Mouse (Mus musculus) erythroblast, adult 5-6 weeks (primary cell): Measurements from ENCODE around the gene Psme2b. TPM values are rescaled to one million over a fixed set of nuclear protein-coding genes. Genes with fewer than 3 reads are reported as not detected.
"Not testable (repeated sequence)": the region's sequence is repeated elsewhere in the genome, so short reads cannot be mapped to it uniquely, and the experiment has no call there.

Experiments
- ATAC-seq: replicated peaks from 2 replicates; pipeline ENCODE4 v1.8.0; 2016; ENCODE audit warnings: moderate number of reproducible peaks, mild to moderate bottlenecking, moderate TSS enrichment, inconsistent platforms; ENCODE audit not compliant: poor library complexity, low FRiP score, severe bottlenecking
- total RNA-seq, 2 experiments: library from RNA; stranded (forward) in 1 of 2; stranded (reverse) in 1 of 2; fragments of 150-400 nt in 1 of 2; fragments of 200-764, 138-1000 nt in 1 of 2; gene quantifications; 2 replicates each; pipeline versions ENCODE4 v1.2.3 to v1.2.4; 2015 to 2017; ENCODE audit warnings: low replicate concordance in 2 of 2

The Psme2b gene
- total RNA-seq, 2 experiments from 2014 or later = 1.4 to 20.2 TPM

DNA sequence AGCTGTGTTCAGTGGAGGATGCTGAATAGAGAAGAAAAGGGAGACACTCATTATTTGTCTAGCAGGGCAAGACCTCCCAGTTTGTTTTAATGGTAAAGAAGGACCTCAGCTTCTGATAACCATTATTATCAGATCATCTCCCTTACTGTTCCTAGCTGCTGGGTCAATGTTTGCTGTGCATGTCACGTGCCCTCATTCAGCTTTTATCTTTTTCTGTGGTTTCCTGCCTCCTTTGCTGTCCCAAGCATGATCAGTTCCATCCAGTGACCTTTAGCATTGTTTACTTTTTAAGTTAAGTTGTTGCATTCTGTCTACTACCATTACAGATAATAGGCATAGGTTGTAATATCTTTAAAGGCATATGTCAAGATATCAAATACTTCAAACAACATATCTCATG lies 37.5 kb downstream of the Psme2b start:
- no peak for ATAC-seq

DNA sequence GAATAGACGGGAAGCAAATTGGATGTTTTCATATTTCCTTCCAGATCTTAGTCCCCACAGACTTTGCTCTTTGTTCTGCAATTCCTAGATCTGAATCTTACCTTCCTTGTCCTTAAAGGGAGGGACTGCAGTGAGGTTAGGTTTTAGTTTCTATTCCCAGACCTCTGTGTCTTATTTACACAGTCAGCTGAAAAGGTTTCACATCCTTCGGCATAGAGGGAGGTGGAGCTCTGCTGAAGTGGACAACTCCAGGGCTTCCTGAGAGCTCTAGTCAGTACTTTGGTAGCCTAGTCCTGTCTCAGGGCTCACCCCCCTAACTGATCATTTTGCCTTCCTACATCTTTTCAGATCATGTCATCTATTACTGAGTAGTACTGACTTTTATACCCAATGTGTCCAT lies 44.0 kb downstream of the Psme2b start, which contains the start of gene Gm5431:
Gm5431 (minus strand) TSS at position 194 of the 400 bp plus-strand sequence.
- no peak for ATAC-seq

DNA sequence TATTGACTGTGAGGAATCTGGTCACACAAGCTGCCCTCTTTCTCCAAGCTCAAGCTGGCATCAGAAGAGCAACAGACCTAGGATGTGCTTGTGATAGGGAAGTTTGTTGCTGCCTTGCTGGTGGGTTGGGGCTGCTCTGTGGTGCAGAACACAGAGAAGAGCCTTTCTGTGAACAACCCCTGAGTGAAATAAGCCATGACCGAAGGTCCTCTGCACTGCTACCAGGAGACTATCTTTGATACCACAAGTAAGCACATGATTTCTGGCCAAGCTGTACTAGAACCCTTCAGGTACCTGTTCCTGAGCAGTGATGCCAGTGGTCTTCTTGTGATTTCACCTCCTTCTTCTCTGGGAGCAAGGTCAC lies 44.4 kb downstream of the Psme2b start:
- not testable (repeated sequence) for ATAC-seq

- ATAC-seq = not testable (repeated sequence)
Measured at GRCm38 (mm10) chr11:48900654-48901566, 45.1 kb downstream of the Psme2b start.

DNA sequence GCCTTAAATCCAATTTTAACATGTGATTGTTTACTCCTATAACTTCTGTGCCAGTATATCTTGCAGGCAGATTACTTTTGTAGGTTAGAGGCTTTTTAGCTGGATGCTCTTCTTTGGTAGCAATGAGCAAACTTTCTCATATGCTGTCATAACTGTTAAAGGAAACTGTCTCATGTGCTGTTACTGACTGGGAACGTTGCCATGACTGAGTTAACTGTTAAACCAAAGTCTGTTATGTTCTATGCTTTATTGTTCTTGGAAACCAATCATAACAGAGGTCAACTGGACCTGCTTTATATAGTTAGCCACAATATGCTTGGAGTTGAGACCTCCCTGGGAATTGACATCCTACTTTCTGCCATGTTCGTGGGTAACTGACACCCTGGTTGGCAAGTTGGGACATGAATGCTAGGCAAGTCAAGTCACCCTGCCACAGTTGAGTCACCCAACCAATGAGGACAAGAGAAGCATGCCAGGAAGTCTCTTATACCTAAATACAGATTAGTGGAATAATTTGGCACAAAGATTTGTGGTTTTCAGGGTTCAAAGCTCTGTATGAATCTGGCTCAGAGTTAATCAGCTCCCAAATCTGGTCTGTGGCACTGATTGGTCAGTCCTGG lies 47.1 kb downstream of the Psme2b start:
- ATAC-seq = no peak

Other genes with a start within 250 kb of the Psme2b start
- 613 and 630 TPM in 2 replicates for gene Rack1, start 145.9 kb downstream of the Psme2b start, total RNA-seq (2015; ENCODE audit: low replicate concordance)
- 242 and 301 TPM in 2 replicates for gene Rack1, start 145.9 kb downstream of the Psme2b start, total RNA-seq (2017; ENCODE audit: low replicate concordance)
- 3.3 and 12.7 TPM in 2 replicates for gene Trim41, start 128.8 kb downstream of the Psme2b start, total RNA-seq (2015; ENCODE audit: low replicate concordance)
- 17.6 and 19.5 TPM in 2 replicates for gene Trim41, start 128.8 kb downstream of the Psme2b start, total RNA-seq (2017; ENCODE audit: low replicate concordance)
- gene Trim7, start 120.0 kb downstream of the Psme2b start, total RNA-seq (2015; ENCODE audit: low replicate concordance) = not detected in 2 replicates
- gene Trim7, start 120.0 kb downstream of the Psme2b start, total RNA-seq (2017; ENCODE audit: low replicate concordance) = 0.42 TPM in 1 of 2 replicates, not detected in the other
- gene Gm12184, start 119.5 kb downstream of the Psme2b start, total RNA-seq (2015; ENCODE audit: low replicate concordance) = 3.1 TPM in 1 of 2 replicates, not detected in the other
- 0.68 and 5.3 TPM in 2 replicates for gene Gm12184, start 119.5 kb downstream of the Psme2b start, total RNA-seq (2017; ENCODE audit: low replicate concordance)
- gene Irgm1, start 74.5 kb downstream of the Psme2b start, total RNA-seq (2015; ENCODE audit: low replicate concordance) = 54.8 and 67.1 TPM in 2 replicates
- gene Irgm1, start 74.5 kb downstream of the Psme2b start, total RNA-seq (2017; ENCODE audit: low replicate concordance) = 58.3 and 69.6 TPM in 2 replicates
- gene Gm5431, start 44.0 kb downstream of the Psme2b start, total RNA-seq (2015; ENCODE audit: low replicate concordance) = 0.42 and 3.5 TPM in 2 replicates
- gene Gm5431, start 44.0 kb downstream of the Psme2b start, total RNA-seq (2017; ENCODE audit: low replicate concordance) = 0.84 TPM in 1 of 2 replicates, not detected in the other
- gene Olfr56, start 32.7 kb upstream of the Psme2b start, total RNA-seq (2015; ENCODE audit: low replicate concordance) = not detected in 2 replicates
- gene Olfr56, start 32.7 kb upstream of the Psme2b start, total RNA-seq (2017; ENCODE audit: low replicate concordance) = 1.0 and 2.0 TPM in 2 replicates
- 4.6 and 18.6 TPM in 2 replicates for gene 9930111J21Rik1, start 33.2 kb upstream of the Psme2b start, total RNA-seq (2015; ENCODE audit: low replicate concordance)
- 1.7 and 3.7 TPM in 2 replicates for gene 9930111J21Rik1, start 33.2 kb upstream of the Psme2b start, total RNA-seq (2017; ENCODE audit: low replicate concordance)
- gene Gm12185, start 46.0 kb upstream of the Psme2b start, total RNA-seq (2015; ENCODE audit: low replicate concordance) = 0.19 and 0.84 TPM in 2 replicates
- gene Gm12185, start 46.0 kb upstream of the Psme2b start, total RNA-seq (2017; ENCODE audit: low replicate concordance) = 0.09 and 0.70 TPM in 2 replicates
- 0.42 TPM in 1 of 2 replicates, not detected in the other for gene Tgtp1, start 48.0 kb upstream of the Psme2b start, total RNA-seq (2015; ENCODE audit: low replicate concordance)
- 0.85 TPM in 1 of 2 replicates, not detected in the other for gene Tgtp1, start 48.0 kb upstream of the Psme2b start, total RNA-seq (2017; ENCODE audit: low replicate concordance)
- 21.1 and 35.5 TPM in 2 replicates for gene 9930111J21Rik2, start 105.1 kb upstream of the Psme2b start, total RNA-seq (2015; ENCODE audit: low replicate concordance)
- 12.4 and 17.8 TPM in 2 replicates for gene 9930111J21Rik2, start 105.1 kb upstream of the Psme2b start, total RNA-seq (2017; ENCODE audit: low replicate concordance)
- gene Tgtp2, start 118.0 kb upstream of the Psme2b start, total RNA-seq (2015; ENCODE audit: low replicate concordance) = 18.2 and 28.2 TPM in 2 replicates
- 28.4 and 51.8 TPM in 2 replicates for gene Tgtp2, start 118.0 kb upstream of the Psme2b start, total RNA-seq (2017; ENCODE audit: low replicate concordance)
- gene Ifi47, start 130.4 kb upstream of the Psme2b start, total RNA-seq (2015; ENCODE audit: low replicate concordance) = 33.2 and 37.5 TPM in 2 replicates
- 15.9 and 29.4 TPM in 2 replicates for gene Ifi47, start 130.4 kb upstream of the Psme2b start, total RNA-seq (2017; ENCODE audit: low replicate concordance)
- not detected in 2 replicates for gene Olfr1396, start 168.7 kb upstream of the Psme2b start, total RNA-seq (2015; ENCODE audit: low replicate concordance)
- gene Olfr1396, start 168.7 kb upstream of the Psme2b start, total RNA-seq (2017; ENCODE audit: low replicate concordance) = not detected in 2 replicates
- gene Olfr1395, start 196.1 kb upstream of the Psme2b start, total RNA-seq (2015; ENCODE audit: low replicate concordance) = not detected in 2 replicates
- gene Olfr1395, start 196.1 kb upstream of the Psme2b start, total RNA-seq (2017; ENCODE audit: low replicate concordance) = not detected in 2 replicates
- gene Olfr1394, start 208.2 kb upstream of the Psme2b start, total RNA-seq (2015; ENCODE audit: low replicate concordance) = not detected in 2 replicates
- not detected in 2 replicates for gene Olfr1394, start 208.2 kb upstream of the Psme2b start, total RNA-seq (2017; ENCODE audit: low replicate concordance)
- gene Btnl9, start 241.0 kb upstream of the Psme2b start, total RNA-seq (2015; ENCODE audit: low replicate concordance) = 0.84 and 2.3 TPM in 2 replicates
- gene Btnl9, start 241.0 kb upstream of the Psme2b start, total RNA-seq (2017; ENCODE audit: low replicate concordance) = 3.1 and 5.7 TPM in 2 replicates